Mouse (Mus musculus) forebrain, embryonic 16.5 days (tissue): ENCODE data around the gene Fdxr. TPM values are rescaled to one million over a fixed set of nuclear protein-coding genes. Genes with fewer than 3 reads are reported as not detected.

Source experiments
- ATAC-seq: fragments of 200-750 bp; cut with Nextera tagmentation; 2 replicates; pipeline ENCODE4 v1.8.0; 2017; ENCODE audit warnings: mild to moderate bottlenecking, moderate library complexity
- H3K27ac ChIP-seq: fragments of 300-500 bp; sonication (generic); 2 replicates; pipeline ENCODE4 v1.5.1; 2014; ENCODE audit warnings: low read length, control low read depth
- H3K27me3 ChIP-seq: fragments of 300-500 bp; sonication (generic); replicated peaks from 2 replicates; pipeline ENCODE4 v1.6.1; 2014; ENCODE audit warnings: low read length; ENCODE audit not compliant: control insufficient read depth, insufficient read depth
- H3K36me3 ChIP-seq: fragments of 300-500 bp; sonication (generic); 2 replicates; pipeline ENCODE4 v1.6.1; 2014; ENCODE audit not compliant: control insufficient read depth, insufficient read depth
- H3K4me1 ChIP-seq: fragments of 300-500 bp; sonication (generic); replicated peaks from 2 replicates; pipeline ENCODE4 v1.6.1; 2014; ENCODE audit warnings: low read length; ENCODE audit not compliant: control insufficient read depth, insufficient read depth
- H3K4me2 ChIP-seq: fragments of 300-500 bp; sonication (generic); 2 replicates; pipeline ENCODE4 v1.6.1; 2014; ENCODE audit warnings: mild to moderate bottlenecking, low read length, control low read depth
- H3K4me3 ChIP-seq: fragments of 300-500 bp; sonication (generic); replicated peaks from 2 replicates; pipeline ENCODE4 v1.5.1; 2014; ENCODE audit warnings: mild to moderate bottlenecking, low read length, control low read depth
- H3K9ac ChIP-seq: fragments of 300-500 bp; sonication (generic); replicated peaks from 2 replicates; pipeline ENCODE4 v1.6.1; 2014; ENCODE audit warnings: low read depth, low read length, control low read depth
- H3K9me3 ChIP-seq: fragments of 300-500 bp; sonication (generic); 2 replicates; pipeline ENCODE4 v1.6.1; 2016; ENCODE audit warnings: low read length; ENCODE audit not compliant: control insufficient read depth
- WGBS: fragments of 180-500 bp; shearing (Covaris S2); extraction: QIAGEN DNeasy Blood & Tissue Kit; methylation state at CpG from one replicate; pipeline ENCODE4 v1.1.7; 2014; 5-methylcytosine and 5-hydroxymethylcytosine counted together
- polyA plus RNA-seq: library from polyadenylated mRNA; unstranded; fragments of >200 nt; fragmentation: Nextera tagmentation; extraction: Ambion mirVana; gene quantifications from 2 replicates; pipeline ENCODE4 v1.2.1, GENCODE M21; 2015

Gene Fdxr
- polyA plus RNA-seq, 1 experiment from 2014 or later: 26.9 TPM

GRCm38 (mm10) chr11:115250405-115251090 lies 26.3 kb downstream of the Fdxr start:
- H3K36me3 ChIP-seq: no peaks in the 10 kb centered on the region
- H3K4me1 ChIP-seq: peaks cover 32% of the 10 kb centered on the region
- no peak for ATAC-seq
- H3K9ac ChIP-seq: peak overlapping the region; percentile 68
- peaks cover 25% of the 10 kb centered on the region for H3K27me3 ChIP-seq
- H3K9me3 ChIP-seq: no peaks in the 10 kb centered on the region
- H3K4me3 ChIP-seq: peak overlapping the region; percentile 59
- H3K27ac ChIP-seq: no peak overlapping the region; the same call in 1 of the 2 replicates
- peak overlapping the region; percentile 97 for H3K4me2 ChIP-seq
- under 1% methylated on average over 36 of the region's 36 CpGs for WGBS

- ATAC-seq: peak; percentile 36; the same call in 1 of the 2 replicates
- WGBS: 1% methylated on average over 63 of the region's 63 CpGs
- H3K36me3 ChIP-seq: no peaks in the 10 kb centered on the region
- peaks cover 33% of the 10 kb centered on the region for H3K4me1 ChIP-seq
- peaks cover 25% of the 10 kb centered on the region for H3K27me3 ChIP-seq
- peak overlapping the region; percentile 59 for H3K4me3 ChIP-seq
- no peak overlapping the region; the same call in 1 of the 2 replicates for H3K27ac ChIP-seq
- peak overlapping the region; percentile 97 for H3K4me2 ChIP-seq
- H3K9me3 ChIP-seq: no peaks in the 10 kb centered on the region
- peak overlapping the region; percentile 68 for H3K9ac ChIP-seq
These were observed 27.0 kb downstream of the Fdxr start for GRCm38 (mm10) chr11:115249721-115250404.

- no peak overlapping the region for H3K4me2 ChIP-seq
- peaks cover 33% of the 10 kb centered on the region for H3K4me1 ChIP-seq
- no peak overlapping the region for H3K27ac ChIP-seq
- WGBS: 75% methylated on average over 6 of the region's 6 CpGs
- H3K27me3 ChIP-seq: peaks cover 25% of the 10 kb centered on the region
- H3K9me3 ChIP-seq: no peaks in the 10 kb centered on the region
- H3K9ac ChIP-seq: no peak overlapping the region
- ATAC-seq: no peak
- H3K4me3 ChIP-seq: no peak overlapping the region
- peaks cover 5% of the 10 kb centered on the region for H3K36me3 ChIP-seq
These were observed 28.9 kb downstream of the Fdxr start for GRCm38 (mm10) chr11:115247945-115248344.

GRCm38 (mm10) chr11:115247240-115247639 lies 29.6 kb downstream of the Fdxr start:
- peaks cover 25% of the 10 kb centered on the region for H3K27me3 ChIP-seq
- no peak overlapping the region for H3K27ac ChIP-seq
- H3K9me3 ChIP-seq: no peaks in the 10 kb centered on the region
- H3K4me1 ChIP-seq: peaks cover 33% of the 10 kb centered on the region
- WGBS: 36% methylated on average over 3 of the region's 3 CpGs
- peaks cover 5% of the 10 kb centered on the region for H3K36me3 ChIP-seq
- no peak overlapping the region for H3K4me2 ChIP-seq
- ATAC-seq: no peak
- no peak overlapping the region for H3K9ac ChIP-seq
- H3K4me3 ChIP-seq: no peak overlapping the region

GRCm38 (mm10) chr11:115246386-115246785 lies 30.5 kb downstream of the Fdxr start:
- Histone ChIP-seq H3K9me3 (no peaks in the 10 kb centered on the region), H3K9ac (no peak overlapping the region), H3K36me3 (peaks cover 5% of the 10 kb centered on the region), H3K4me1 (peaks cover 33% of the 10 kb centered on the region), H3K4me3 (no peak overlapping the region), H3K27ac (no peak overlapping the region), H3K4me2 (no peak overlapping the region), H3K27me3 (peaks cover 25% of the 10 kb centered on the region)
- 49% methylated on average over 8 of the region's 8 CpGs for WGBS
- ATAC-seq: no peak

GRCm38 (mm10) chr11:115244840-115245239 lies 32.0 kb downstream of the Fdxr start:
- Histone ChIP-seq H3K9ac (no peak overlapping the region), H3K27ac (no peak overlapping the region), H3K36me3 (peaks cover 5% of the 10 kb centered on the region), H3K4me3 (no peak overlapping the region), H3K27me3 (peaks cover 15% of the 10 kb centered on the region; the same call in 1 of the 2 replicates), H3K4me1 (peaks cover 23% of the 10 kb centered on the region), H3K9me3 (no peaks in the 10 kb centered on the region), H3K4me2 (no peak overlapping the region)
- ATAC-seq: no peak
- WGBS: 95% methylated on average over 8 of the region's 8 CpGs

- no peak overlapping the region for H3K9ac ChIP-seq
- H3K4me3 ChIP-seq: no peak overlapping the region
- no peak for ATAC-seq
- no peak overlapping the region for H3K27ac ChIP-seq
- peaks cover 19% of the 10 kb centered on the region for H3K4me1 ChIP-seq
- H3K9me3 ChIP-seq: no peaks in the 10 kb centered on the region
- peaks cover 5% of the 10 kb centered on the region for H3K36me3 ChIP-seq
- WGBS: 94% methylated on average over 12 of the region's 12 CpGs
- H3K27me3 ChIP-seq: peaks cover 4% of the 10 kb centered on the region; the same call in 1 of the 2 replicates
- no peak overlapping the region for H3K4me2 ChIP-seq
These were observed 33.1 kb downstream of the Fdxr start for GRCm38 (mm10) chr11:115243783-115244182.

- peaks cover 5% of the 10 kb centered on the region for H3K36me3 ChIP-seq
- no peak overlapping the region for H3K9ac ChIP-seq
- H3K27ac ChIP-seq: no peak overlapping the region
- WGBS: 74% methylated on average over 3 of the region's 3 CpGs
- peaks cover 17% of the 10 kb centered on the region for H3K4me1 ChIP-seq
- no peak overlapping the region for H3K4me3 ChIP-seq
- no peaks in the 10 kb centered on the region for H3K9me3 ChIP-seq
- no peak for ATAC-seq
- H3K27me3 ChIP-seq: no peaks in the 10 kb centered on the region
- no peak overlapping the region for H3K4me2 ChIP-seq
These were observed 34.1 kb downstream of the Fdxr start for GRCm38 (mm10) chr11:115242746-115243145.

GRCm38 (mm10) chr11:115241402-115241801 lies 35.4 kb downstream of the Fdxr start:
- peaks cover 5% of the 10 kb centered on the region for H3K36me3 ChIP-seq
- no peak overlapping the region for H3K4me3 ChIP-seq
- WGBS: 93% methylated on average over 11 of the region's 11 CpGs
- no peaks in the 10 kb centered on the region for H3K27me3 ChIP-seq
- H3K27ac ChIP-seq: no peak overlapping the region
- no peaks in the 10 kb centered on the region for H3K9me3 ChIP-seq
- ATAC-seq: no peak
- H3K9ac ChIP-seq: no peak overlapping the region
- H3K4me2 ChIP-seq: no peak overlapping the region
- H3K4me1 ChIP-seq: peaks cover 9% of the 10 kb centered on the region
